Mouse (Mus musculus) monocyte, adult 2 months (primary cell): ENCODE measurements around the gene Zic5.

ENCODE experiments used
- DNase-seq, 2 experiments: peaks; one replicate each; pipeline ENCODE4 v3.0.0; 2022; ENCODE audit warnings: low spot score in 2 of 2, low read depth in 1 of 2

The Zic5 gene

DNA sequence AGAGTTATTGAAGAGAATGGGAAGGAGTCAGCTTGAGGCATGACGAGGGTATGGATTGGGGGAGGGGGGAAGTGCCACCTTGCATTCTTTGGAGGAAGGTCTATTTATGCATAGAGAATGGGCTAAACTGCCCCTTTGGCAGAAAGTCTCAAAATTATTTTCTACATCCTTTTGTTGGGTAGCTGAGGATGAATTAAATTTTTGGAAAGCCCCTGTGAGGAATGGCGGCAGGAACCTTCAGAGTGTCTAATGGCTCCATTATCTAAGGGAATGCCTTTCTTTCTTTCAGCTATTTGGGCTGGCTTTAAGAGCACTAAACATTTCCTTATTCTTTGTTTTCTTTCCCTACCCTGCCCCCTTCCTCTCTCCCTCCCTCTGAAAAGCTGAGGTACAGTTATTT lies 14.9 kb upstream of the Zic5 start:
- DNase-seq: no peak

DNA sequence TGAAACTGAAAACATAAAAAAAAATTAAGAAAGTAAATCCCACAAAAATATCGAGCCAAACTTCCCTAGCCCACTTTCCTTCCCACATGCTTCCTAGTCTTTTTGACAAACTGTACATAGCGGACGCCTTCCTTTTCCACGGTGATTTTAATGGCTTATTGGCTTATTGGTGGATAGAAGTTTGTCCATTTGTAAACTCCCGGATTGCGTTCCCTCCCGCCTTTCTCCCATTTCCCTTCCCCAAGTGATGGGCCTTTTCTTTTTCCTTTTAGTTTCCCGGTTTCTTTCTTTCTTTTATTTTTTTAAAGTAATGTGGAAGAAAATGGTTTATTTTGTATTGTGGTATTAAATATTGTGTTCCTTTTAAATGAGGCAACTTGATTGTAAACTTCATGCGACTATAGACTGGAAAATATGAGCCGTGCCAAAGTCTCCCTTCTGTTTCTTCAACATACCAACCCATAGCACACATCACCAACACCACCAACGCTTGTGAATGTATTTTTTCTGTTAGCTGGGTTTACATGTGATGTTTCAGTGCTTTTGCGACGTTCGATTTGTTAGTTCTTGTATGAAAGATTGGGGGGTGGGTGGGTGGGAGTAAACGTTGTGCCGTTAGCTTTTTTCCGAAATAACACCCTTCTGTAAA lies 14.1 kb upstream of the Zic5 start:
- no peak for DNase-seq

DNA sequence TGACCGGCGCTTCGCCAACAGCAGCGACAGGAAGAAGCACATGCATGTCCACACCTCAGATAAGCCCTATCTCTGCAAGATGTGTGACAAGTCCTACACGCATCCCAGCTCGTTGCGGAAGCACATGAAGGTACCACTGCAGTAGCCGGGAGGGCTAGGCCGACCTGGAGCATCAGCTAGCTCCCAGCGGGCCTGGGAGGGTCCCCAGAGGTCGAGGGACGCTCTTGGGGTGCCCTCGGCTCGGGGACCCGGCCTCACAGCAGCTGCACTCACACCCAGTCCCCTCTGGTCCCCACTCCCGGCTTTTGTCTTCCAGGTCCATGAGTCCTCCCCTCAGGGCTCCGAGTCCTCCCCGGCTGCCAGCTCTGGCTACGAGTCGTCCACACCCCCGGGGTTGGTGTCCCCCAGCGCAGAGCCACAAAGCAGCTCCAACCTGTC lies 13.1 kb upstream of the Zic5 start:
- no peak for DNase-seq

DNA sequence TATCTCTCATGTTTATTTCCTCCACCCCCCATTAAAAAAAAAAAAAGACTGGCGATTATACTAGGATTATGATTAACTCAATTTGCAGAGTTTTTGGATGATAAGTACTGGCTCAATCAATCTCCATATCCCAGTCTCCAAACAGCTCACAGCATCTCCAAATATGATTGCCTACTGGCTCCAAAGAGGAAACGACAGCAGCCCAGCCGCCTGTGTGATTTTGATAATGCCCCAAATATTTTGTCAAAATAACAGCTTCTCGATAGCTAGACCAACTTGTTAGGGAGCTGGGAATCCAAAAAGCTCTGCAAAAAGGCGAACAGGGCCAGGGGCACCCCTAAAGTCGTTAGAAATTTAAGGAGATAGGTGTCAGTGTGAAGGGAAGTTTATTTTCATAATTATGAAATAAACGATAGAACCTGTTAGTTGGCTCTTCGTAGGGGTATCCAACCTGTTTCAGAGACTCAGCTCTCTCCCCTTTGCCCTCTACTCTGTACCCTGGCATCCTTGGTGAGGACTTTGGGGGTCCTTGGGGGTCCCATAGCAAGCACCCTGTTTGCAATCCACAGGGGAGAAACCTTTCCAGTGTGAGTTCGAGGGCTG lies 12.6 kb upstream of the Zic5 start:
- DNase-seq: no peak

DNA sequence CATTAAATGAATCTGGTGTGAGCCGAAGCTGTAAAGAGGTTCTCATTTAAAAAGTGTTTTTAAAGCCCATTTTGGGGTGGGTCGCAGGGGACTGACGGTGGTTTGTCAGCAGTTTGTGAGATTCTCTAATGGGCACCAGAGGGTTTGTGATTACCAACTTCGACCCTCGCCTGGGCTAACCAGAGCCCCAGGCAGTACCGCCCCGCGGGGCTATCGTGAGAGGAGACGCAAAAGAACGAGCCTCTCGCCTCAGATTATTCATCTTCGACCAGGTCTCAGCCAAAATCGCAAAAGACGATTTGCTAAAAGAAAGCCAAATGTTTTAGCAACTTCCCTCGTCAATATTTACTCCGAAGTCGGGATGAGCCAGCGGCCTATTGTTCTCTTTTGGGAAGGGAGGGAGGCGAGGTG lies 11.8 kb upstream of the Zic5 start:
- DNase-seq: no peak

DNA sequence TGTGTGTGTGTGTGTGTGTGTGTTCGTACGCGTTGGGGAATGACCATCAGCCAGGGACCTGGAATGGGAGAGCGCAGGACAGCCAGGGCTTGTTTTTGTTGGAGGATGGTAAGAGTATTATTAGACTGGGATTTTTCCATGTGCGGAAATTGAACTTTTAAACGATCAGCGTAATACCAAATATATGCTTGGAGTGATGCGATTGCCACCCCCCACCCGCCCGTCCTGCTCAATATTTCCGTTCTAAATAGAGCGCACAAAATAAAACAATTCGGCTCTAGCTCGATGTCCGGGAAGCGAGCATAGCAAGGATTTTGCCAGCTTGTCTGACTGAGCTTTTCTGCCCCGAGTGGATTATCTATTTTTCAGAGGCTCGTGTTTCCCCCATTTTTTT lies 11.3 kb upstream of the Zic5 start:
- DNase-seq: no peak

DNA sequence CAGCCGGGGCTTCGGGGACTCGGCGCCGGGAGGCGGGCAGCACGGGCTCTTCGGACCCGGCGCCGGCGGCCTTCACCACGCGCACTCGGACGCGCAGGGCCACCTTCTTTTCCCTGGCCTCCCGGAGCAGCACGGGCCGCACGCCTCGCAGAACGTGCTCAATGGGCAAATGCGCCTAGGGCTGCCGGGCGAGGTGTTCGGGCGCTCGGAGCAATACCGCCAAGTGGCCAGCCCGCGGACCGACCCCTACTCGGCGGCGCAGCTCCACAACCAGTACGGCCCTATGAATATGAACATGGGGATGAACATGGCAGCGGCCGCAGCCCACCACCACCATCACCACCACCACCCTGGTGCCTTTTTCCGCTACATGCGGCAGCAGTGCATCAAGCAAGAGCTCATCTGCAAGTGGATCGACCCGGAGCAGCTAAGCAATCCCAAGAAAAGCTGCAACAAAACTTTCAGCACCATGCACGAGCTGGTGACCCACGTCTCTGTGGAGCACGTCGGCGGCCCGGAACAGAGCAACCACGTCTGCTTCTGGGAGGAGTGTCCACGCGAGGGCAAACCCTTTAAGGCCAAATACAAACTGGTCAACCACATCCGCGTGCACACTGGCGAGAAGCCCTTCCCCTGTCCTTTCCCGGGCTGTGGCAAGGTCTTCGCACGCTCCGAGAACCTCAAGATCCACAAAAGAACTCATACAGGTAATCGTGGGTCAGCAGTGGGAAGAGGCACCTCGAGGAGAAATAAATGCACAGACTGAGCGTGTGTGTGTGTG lies 10.8 kb upstream of the Zic5 start:
- DNase-seq: no peak

DNA sequence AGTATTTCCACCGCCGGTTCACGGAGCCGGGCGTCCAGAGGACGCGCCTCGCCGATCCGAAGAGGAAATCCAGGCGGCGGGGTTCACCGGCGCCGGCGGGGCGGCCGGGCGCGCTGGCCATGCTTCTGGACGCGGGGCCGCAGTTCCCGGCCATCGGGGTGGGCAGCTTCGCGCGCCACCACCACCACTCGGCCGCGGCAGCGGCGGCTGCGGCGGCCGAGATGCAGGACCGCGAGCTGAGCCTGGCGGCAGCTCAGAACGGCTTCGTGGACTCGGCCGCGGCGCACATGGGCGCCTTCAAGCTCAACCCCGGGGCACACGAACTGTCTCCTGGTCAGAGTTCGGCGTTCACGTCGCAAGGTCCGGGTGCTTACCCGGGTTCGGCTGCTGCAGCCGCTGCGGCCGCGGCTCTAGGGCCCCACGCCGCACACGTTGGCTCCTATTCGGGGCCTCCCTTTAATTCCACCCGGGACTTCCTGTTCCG lies 10.1 kb upstream of the Zic5 start:
- no peak for DNase-seq

DNA sequence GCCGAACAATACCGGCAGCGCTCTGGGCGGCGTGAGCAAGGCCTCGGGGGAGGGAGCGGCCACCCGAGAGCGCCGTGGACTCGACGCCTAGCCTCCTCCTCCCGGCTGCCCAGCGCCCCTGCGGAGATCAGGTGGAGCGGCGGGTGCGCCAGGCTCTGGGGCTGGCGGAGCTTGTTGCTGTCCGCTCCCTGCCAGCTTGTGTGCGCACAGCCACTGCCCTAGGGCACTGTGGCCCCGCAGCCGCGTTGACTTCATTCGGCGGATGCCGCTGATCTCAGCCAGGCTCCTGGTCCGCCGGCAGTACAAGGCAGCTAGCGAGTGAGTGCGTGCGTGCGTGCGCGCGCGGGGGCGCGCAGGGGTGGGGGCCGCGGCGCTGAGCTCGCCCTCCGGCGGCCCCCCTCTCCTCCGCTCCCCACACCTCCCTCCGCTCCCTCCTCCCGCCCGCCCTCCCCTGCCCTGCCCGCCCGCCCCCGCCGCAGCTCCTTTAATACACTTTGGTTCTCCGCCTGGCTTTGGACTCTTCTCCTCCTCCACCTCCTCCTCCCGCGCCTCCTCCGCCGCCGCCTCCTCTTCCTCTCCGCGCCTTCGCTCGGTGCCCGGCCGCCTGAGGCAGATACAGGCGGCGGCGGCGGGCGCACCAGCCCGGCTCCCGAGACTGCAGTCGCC lies 9.5 kb upstream of the Zic5 start, which contains the start of gene Zic2:
Gene Zic2 (plus strand): TSS at position 545 of the 666 bp plus-strand sequence.
- no peak for DNase-seq

DNA sequence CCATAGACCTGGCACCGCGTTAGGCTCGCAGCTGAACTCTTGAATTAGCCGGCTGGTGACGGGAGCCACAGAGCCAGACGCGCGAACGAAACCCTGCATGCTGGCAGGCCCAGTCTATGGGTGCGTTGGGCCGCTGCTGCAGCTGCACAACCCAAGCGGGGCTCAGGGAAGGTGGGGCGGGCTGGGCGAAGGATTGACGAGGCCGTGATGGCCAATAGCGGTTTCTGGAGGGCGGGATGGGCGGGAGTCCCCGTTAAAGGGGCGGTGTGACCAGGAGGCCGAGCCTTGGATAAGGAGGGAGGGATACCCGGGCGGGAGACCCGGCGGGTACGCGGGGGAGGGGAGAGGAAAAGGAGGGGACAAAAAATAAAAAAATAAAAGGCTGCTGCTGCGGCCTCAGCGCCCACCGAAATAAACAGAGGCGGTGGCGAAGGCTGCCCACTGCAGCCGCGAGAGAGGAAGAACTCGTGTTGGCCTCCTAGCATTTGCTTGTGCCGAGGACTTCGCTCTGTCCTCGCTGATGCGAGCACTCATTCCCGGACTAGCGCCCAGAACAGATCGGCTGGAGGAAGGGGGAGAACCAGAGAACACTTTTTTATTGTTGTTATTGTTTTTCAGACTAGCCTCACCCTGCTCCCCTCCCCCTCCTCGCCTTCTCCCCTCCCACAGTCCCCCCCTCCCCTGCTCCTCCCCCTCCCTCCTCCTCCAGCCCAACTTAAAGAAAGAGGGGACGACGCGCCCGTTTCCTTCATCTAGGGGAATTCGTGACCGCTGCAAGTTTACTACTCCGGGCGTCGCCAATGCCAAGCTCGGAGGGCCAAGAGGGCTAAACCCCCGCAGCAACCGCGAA lies 8.8 kb upstream of the Zic5 start:
- no peak for DNase-seq

DNA sequence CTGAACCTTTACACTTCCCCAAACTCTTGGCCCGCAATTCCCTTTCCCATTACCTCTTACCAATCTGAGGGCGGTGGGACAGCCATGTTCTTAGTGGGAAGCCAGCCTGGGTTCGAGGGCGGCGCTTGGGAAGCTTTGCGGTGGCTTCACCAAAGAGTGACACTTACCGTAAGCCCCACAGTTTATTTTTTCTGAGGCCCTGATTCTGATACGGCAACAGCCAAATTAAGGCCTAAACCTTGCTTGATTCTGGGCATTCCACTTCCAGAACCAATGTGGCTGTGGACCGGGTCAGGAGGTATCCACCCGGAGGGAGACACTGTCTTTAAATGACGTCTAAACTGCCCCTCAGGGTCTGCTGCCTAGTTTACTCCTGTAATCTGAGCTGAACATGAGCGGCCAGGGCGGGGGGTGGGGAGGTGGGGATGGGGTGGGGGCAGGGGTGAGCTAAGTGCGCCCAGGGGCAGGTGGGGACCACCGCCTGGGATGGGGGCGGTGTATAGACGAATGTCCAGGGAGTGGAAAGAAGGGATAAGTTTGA lies 7.8 kb upstream of the Zic5 start:
- no peak for DNase-seq

DNA sequence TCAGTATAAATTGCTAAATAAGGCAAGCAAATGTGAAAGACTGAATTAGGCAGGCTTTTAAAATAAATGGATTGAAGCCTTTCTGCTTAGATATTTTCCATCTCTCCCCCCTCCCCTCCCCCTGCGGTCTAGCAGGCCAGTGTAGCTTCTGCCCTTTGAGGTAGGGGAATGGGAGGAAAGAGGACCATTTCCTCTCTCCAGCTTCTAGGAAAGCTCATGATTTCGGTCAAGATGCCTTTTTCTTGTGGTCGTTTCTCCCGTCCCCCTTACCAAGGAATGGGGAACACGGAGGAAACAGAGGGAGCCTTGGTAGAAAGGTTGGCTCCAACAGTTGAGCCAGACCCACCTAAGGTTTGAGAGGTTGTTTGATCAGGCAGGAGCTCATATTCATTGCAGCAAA lies 7.2 kb upstream of the Zic5 start:
- no peak for DNase-seq

DNA sequence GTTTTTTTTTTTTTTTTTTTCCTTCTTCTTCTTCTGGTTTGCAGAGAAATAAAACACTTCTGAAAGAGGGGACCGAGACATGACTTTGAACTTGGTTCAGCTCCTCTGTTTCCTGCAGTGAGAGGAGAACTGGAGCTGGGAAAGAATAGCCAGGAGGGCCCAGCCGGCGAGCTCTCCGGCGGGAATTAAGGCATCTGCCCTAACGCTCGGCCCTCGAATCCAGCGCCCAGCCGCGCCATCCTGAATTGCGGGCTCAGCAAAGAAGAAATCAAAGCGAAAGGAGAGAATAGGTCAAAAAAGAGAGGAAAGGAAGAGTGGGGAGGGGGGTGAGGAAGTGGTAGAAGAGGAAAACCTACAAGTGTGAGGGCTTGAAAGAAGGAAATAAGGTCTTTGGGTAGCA lies 6.7 kb upstream of the Zic5 start:
- no peak for DNase-seq

DNA sequence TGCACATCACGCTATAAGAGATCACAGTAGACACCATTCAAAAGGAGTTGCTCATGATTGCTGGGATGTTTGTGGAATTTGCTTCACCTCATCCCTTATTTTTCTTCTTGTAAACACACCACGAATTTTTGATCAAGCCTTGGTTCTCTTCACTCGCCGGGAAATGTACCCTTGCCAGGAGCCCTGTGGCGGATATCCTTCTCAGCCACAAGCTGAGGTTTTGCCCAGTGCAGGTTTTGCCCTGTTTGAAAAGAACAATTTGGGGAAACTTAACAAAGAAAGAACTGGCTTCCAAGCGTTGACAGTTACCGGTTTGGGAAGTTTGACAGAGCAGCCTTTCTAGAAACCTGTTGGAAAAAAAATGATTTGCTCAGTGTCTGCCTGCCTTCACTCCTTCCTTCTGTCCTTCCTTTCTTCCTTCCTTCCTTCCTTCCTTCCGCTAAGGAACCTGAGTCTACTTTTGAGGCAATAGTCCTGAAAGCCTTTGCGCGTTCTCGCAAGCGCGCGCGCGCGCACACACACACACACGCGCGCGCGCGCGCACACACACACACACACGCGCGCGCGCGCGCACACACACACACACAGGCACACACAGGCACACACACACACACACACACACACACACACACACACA lies 6.1 kb upstream of the Zic5 start:
- DNase-seq: no peak

DNA sequence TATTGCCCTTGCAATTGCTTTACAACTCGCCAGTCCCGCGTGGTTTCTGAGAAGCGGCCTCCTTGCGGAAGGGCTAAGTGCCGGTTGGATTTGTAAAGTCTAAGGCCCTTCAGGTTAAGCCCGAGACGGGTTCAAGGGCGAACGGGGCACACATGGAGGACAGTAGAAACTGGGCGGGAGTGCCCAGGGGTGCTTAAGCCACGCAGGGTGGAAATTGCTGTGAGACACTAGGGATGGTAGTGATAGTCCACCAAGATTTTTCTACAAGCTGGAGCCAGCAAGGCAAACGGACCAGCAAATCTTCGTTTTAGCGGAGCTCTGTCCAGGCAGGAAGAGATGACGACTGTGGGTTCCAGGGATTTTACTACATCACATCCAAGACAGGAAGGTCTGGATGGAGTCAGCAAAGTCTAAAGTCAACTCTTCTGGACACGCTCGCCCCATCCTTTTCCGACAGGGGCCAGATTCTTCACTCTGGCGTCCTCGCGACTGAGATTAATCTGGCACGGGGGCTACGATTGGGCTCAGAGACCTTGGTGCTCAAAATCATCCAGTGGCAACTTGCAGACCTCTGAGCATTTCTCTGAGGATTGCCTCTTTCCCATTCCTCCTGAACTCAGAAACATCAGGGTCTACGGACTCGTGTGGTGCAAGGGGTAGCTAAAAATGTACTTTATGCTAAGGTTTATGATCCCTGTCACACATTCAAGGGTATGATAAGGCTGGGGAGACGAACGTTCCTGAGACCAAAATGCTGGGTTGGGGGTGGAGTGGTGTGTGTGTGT lies 3.7 kb upstream of the Zic5 start:
- no peak for DNase-seq

DNA sequence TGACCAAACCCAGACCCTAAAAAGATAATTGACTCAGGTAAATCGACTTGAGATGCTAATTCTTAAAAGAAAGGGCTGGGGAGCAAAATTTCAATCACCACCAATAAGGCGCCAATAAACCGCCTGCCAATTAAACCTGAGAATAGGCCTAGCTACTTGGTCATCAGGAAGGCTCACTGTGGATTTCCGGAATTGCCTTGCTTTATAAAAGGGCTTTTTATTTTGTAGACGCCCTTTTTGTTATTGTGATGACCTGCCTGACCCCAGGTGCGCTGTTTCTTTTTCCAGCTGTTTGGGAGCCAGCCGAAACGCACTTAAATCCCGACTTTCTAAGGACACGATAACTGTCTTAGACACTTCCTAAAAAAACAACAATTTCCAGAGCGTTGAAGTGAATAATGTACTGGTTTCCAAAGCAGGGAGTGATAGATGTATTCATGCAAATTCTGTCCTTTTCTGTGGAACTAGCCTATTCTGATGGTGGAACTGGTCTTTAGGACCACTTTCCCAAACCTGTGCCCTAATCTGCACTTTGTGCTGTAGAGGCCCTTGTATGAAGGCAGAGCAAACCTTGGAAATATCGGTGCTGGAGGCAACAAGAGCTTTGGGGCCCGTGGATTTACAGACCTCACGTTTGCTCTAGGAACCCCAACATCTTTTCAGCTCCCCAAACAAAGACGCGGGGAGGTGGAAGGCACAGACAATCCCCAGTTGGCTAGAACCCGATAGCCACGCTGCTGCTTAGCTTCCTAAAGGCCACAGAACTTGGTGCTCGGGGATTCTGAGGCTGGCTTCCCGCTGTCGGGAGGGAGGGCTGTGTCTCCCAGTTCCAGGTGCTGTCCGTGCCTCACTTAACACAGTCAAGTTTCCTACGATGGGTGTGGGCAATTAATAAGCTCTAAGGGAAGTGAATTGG lies 2.7 kb upstream of the Zic5 start:
- DNase-seq: no peak

DNA sequence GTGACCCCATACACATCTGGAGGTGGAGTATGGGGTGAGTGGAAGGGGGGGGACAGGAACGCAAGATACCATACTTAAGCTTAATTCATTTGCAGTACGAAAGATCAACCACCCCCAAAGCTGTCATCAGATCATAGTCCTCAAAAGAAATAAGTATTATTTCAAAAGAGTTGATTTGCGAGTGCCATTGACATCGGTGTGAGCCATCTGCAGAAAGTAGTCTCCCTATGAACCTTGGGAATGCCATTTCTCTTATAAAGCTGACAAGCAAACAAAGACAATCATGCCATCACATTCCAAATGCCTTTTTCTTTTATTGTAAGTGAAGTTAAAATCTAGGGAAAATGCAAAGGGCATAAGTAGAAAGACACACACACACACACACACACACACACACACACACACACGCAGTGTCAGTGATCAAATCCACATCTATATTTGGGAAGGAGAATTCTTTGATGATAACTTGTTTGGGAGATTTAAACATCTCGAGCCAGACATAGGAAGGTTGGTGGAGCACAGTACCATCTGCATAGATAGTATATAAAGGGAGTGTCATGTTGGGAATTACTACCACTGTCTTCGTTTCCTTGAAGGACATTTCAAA lies 1.4 kb upstream of the Zic5 start:
- no peak for DNase-seq
